Mouse (Mus musculus): ENCODE data around the gene Celf5. TPM values are rescaled to one million over a fixed set of nuclear protein-coding genes. Genes with fewer than 3 reads are reported as not detected.
A peak's percentile ranks its signal among the peaks of the same experiment; 100 is the strongest.

Celf5 gene
- polyA plus RNA-seq, 1 experiment from 2014 or later = 0.76 TPM

DNA sequence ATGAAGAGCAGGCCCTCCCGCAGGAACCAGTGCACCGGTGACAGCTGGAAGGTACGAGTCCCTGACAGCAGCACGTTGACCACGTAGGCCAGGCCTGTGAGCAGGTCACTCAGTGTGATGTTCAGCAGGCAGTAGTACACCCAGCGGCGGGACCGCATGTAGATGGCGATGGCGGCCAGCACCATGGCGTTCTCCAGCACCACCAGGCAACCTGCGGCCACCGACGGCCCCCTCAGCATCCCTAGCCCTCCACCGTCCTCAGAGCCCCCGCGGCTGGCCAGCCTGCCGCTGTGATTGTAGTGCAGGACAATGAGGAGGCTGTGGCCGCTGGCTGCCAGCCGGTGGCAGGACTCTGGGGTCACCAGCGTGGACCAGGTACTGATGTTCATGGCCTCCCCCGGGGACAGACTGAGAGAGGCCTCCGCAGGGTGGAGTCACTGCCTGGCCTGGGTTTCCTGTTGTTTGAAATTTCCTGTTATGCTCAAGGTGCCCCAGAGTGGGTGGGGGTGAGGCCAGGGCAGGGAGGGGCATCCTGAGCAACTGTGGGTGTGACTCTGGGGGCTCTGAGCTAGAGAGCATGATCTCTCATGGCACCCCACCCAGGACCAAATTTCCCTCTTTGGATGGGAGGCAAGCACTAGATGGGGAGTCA, 16.9 kb upstream of the Celf5 start:
- Histone ChIP-seq H3K9me3 (ENCODE audit: control insufficient read depth) (no peaks in the 10 kb centered on the region), H3K4me2 (replicated peaks; ENCODE audit: low read depth) (0 out of 2 replicates have a peak overlapping the region, but pooled peaks have one; percentile 13), H3K9ac (ENCODE audit: low read depth, low read length) (no peak overlapping the region), H3K4me1 (replicated peaks; ENCODE audit: control insufficient read depth, insufficient read depth, low read length) (peaks cover 17% of the 10 kb centered on the region), H3K36me3 (ENCODE audit: control insufficient read depth, insufficient read depth) (no peaks in the 10 kb centered on the region), H3K27me3 (replicated peaks; ENCODE audit: control insufficient read depth, insufficient read depth, low read length) (0 out of 2 replicates have a peak, but pooled peaks cover 9% of the 10 kb centered on the region), H3K4me3 (ENCODE audit: low read depth, low read length) (no peak overlapping the region), H3K27ac (ENCODE audit: low read depth, low read length) (no peak overlapping the region)
- TF ChIP-seq CTCF (IDR thresholded peaks at IDR 0.05; ENCODE audit: low read depth) = no peak
- no peak for ATAC-seq
- 73% methylated on average over 23 of the region's 23 CpGs for WGBS

DNA sequence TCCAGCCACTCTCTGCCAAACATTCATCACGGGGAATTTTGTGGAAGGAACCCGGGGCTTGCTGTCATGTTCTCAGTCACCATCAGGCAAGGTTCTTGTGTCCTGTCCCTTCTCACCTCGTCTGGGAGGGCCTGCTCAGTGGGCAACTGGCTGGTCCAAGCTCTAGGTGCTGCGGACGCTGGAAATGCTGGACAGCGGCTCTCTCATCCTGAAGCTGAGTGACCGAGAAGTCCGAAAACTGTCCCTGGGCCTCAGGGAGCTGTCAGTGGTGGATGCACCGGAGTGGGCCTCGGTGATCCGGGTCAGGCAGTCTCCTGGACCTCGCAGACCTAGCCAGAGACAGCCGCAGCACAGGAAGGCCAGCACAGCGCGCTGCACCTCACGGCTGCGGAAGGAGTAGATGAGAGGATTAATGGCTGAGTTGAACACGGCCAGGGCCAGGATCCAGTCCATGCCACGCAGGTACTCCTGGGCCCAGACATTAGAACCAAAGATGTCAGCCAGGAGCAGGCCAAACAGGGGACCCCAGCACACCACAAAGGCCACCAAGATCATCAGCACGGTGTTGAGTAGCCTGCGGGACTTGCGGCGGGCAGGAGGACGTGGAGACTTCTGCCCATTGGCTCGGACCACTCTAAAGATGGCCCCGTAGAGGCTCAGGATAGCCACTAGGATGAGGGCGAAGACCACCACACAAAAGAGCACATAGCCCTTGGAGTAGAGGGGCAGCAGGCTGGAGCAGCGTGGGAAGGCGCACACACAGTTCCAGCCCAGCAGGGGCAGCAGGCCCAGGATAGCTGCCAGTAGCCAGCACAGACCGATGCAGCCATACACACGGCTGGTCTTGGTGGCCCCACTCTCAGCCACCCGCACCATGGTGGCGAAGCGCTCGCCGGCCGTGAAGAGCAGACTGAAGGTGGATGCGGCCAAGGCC, 16.1 kb upstream of the Celf5 start:
- no peak overlapping the region for H3K4me3 ChIP-seq (ENCODE audit: low read depth, low read length)
- no peak for ATAC-seq

DNA sequence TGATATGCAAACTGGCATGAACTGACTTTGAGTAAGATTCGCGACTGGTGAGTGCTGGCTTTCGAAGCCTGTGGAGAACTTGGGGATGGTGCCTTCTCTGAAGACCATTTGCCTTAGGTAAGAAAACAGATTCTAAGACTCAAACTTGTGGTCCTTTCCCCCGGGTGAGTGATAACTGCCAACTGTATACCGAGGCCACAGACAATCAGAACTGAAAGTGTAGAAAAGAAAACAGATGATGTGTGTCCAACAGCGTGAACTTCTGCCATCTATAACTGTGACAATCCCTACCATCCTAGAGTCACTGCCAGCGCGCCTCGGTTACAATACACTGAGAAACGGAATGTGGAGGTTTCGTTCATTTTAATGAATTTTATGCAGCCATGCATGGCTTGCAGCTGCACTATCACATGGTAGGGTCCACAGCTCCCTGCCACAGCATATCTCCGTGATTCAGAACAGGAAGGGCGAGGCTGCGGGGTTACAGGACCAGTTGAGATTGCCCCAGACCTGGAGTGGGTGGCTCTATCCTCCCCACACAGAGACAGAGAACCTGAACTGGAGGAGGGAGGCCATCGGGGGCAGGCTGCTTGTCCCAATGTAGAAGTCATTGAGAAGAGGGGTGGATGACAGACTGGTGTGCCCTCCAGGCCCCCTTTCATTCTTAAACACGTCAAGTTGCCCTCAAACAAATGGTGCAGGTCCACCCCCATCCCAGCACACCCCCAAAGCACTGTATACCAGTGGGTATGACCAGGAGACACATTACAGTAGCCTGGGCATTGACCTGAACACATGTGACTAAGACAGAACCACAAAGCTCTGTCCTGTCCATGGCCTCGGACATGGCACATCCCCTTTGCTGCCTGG, 15.1 kb upstream of the Celf5 start:
- H3K27ac ChIP-seq (ENCODE audit: low read depth, low read length) = no peak overlapping the region
- ATAC-seq = no peak
- no peaks in the 10 kb centered on the region for H3K9me3 ChIP-seq (ENCODE audit: control insufficient read depth)
- peaks cover 21% of the 10 kb centered on the region for H3K4me1 ChIP-seq (replicated peaks; ENCODE audit: control insufficient read depth, insufficient read depth, low read length)
- 81% methylated on average over 17 of the region's 17 CpGs for WGBS
- no peaks in the 10 kb centered on the region for H3K27me3 ChIP-seq (replicated peaks; ENCODE audit: control insufficient read depth, insufficient read depth, low read length)
- H3K36me3 ChIP-seq (ENCODE audit: control insufficient read depth, insufficient read depth) = peaks cover 12% of the 10 kb centered on the region; the same call in 1 of the 2 replicates
- H3K9ac ChIP-seq (ENCODE audit: low read depth, low read length) = no peak overlapping the region
- peak overlapping the region; percentile 88; the same call in 1 of the 2 replicates for H3K4me2 ChIP-seq (replicated peaks; ENCODE audit: low read depth)
- TF ChIP-seq CTCF (IDR thresholded peaks at IDR 0.05; ENCODE audit: low read depth) = no peak
- H3K4me3 ChIP-seq (ENCODE audit: low read depth, low read length) = no peak overlapping the region

More for the DNA sequence above, 16.1 kb upstream of the Celf5 start:
- H3K4me2 ChIP-seq (replicated peaks; ENCODE audit: low read depth) = no peak overlapping the region
- H3K27ac ChIP-seq (ENCODE audit: low read depth, low read length) = no peak overlapping the region
- H3K4me1 ChIP-seq (replicated peaks; ENCODE audit: control insufficient read depth, insufficient read depth, low read length) = peaks cover 21% of the 10 kb centered on the region
- peak; percentile 43 for TF ChIP-seq CTCF (IDR thresholded peaks at IDR 0.05; ENCODE audit: low read depth)
- no peaks in the 10 kb centered on the region for H3K9me3 ChIP-seq (ENCODE audit: control insufficient read depth)
- H3K27me3 ChIP-seq (replicated peaks; ENCODE audit: control insufficient read depth, insufficient read depth, low read length) = 0 out of 2 replicates have a peak, but pooled peaks cover 6% of the 10 kb centered on the region
- 84% methylated on average over 38 of the region's 38 CpGs for WGBS
- H3K9ac ChIP-seq (ENCODE audit: low read depth, low read length) = no peak overlapping the region
- H3K36me3 ChIP-seq (ENCODE audit: control insufficient read depth, insufficient read depth) = 0 out of 2 replicates have a peak, but pooled peaks cover 4% of the 10 kb centered on the region

DNA sequence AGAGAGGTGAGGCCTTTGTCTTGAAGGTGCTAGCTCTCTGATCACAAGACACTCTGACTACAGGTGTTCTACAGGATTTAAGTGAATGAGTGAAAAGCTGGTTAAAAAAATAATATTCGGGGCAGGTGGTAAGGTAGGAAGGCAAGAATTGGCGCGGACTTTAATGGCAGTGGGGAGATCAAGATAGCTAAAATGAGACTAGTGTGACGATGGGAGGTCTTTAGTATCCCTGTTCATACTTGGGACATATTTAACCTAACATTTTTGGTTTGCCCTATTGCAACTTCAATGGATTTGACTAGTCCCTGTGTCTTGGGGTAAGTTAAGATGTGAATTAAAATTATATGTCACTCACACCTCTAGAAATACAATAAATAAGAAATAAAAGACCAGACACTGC, 14.5 kb upstream of the Celf5 start:
- H3K36me3 ChIP-seq (ENCODE audit: control insufficient read depth, insufficient read depth) = peaks cover 19% of the 10 kb centered on the region
- 23% methylated on average over 4 of the region's 4 CpGs for WGBS
- no peak overlapping the region for H3K9ac ChIP-seq (ENCODE audit: low read depth, low read length)
- no peaks in the 10 kb centered on the region for H3K27me3 ChIP-seq (replicated peaks; ENCODE audit: control insufficient read depth, insufficient read depth, low read length)
- no peaks in the 10 kb centered on the region for H3K9me3 ChIP-seq (ENCODE audit: control insufficient read depth)
- peaks cover 21% of the 10 kb centered on the region for H3K4me1 ChIP-seq (replicated peaks; ENCODE audit: control insufficient read depth, insufficient read depth, low read length)
- no peak overlapping the region for H3K27ac ChIP-seq (ENCODE audit: low read depth, low read length)
- H3K4me3 ChIP-seq (ENCODE audit: low read depth, low read length) = peak overlapping the region; percentile 80
- peak overlapping the region; percentile 88 for H3K4me2 ChIP-seq (replicated peaks; ENCODE audit: low read depth)
- no peak for ATAC-seq
- TF ChIP-seq CTCF (IDR thresholded peaks at IDR 0.05; ENCODE audit: low read depth) = no peak

DNA sequence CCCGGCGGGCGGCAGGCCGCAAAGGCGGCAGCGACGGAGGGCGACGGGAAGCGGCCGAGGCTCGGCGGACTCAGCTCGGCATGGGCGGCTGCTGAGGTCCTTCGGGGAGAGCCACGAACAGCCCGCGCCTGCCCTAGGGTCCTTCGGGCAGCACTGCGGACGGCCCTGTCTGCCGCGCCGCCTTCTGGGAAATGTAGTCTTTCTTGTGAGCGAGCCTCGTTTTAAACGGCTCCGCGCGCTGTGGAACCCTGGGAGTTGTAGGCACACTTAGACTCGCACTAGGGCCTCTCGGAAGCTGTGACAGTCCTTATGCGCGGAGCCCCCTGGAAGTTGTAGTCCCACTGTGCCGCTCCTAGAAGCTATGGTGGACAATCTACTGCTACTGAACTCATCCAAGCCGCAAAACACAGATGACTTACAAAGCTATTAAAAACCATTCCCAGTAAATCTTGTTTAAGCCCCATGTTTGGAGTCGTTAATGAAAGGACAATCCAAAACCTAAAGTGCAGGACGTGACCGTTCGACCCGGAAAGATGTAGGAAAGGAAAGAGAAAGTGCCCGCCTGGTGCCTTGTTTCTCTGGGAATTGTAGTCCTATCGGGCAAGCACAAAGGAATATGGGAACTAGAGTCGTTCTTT, 13.9 kb upstream of the Celf5 start, which contains the start of gene Ncln:
TSS of gene Ncln (minus strand) at position 129 of the 638 bp plus-strand sequence.
- peak within 1 kb of the TSS; percentile 84 for H3K9ac ChIP-seq (ENCODE audit: low read depth, low read length)
- WGBS = under 1% methylated on average over 45 of the region's 45 CpGs
- TF ChIP-seq CTCF (IDR thresholded peaks at IDR 0.05; ENCODE audit: low read depth) = no peak

More for the DNA sequence above, 13.9 kb upstream of the Celf5 start, which contains the start of gene Ncln:
- Histone ChIP-seq H3K27me3 (replicated peaks; ENCODE audit: control insufficient read depth, insufficient read depth, low read length) (no peaks in the 10 kb centered on the region), H3K4me2 (replicated peaks; ENCODE audit: low read depth) (peak within 1 kb of the TSS; percentile 88), H3K27ac (ENCODE audit: low read depth, low read length) (peak within 1 kb of the TSS; percentile 55), H3K36me3 (ENCODE audit: control insufficient read depth, insufficient read depth) (peaks cover 25% of the 10 kb centered on the region), H3K4me3 (ENCODE audit: low read depth, low read length) (peak within 1 kb of the TSS; percentile 80), H3K9me3 (ENCODE audit: control insufficient read depth) (no peaks in the 10 kb centered on the region), H3K4me1 (replicated peaks; ENCODE audit: control insufficient read depth, insufficient read depth, low read length) (peaks cover 21% of the 10 kb centered on the region)
- peak; percentile 92 for ATAC-seq

Measured in intestine, postnatal 0 days (tissue).